In genomic region chr6:134926803-134927594, GRCm38 (mm10) we compare ENCODE assay signal across 8 mouse cellular contexts. TPM values are rescaled to one million over a fixed set of nuclear protein-coding genes. Genes with fewer than 3 reads are reported as not detected.
DNase-seq lines count a peak whose midpoint lies in the region; ATAC-seq lines count a peak whose summit lies in the region.

No protein-coding gene starts in this region.

- H3K9me3 ChIP-seq in liver, embryonic 16.5 days (replicated peaks; ENCODE audit: control insufficient read depth, low read length): no peaks in the 10 kb centered on the region

- H3K36me3 ChIP-seq in liver, embryonic 16.5 days (ENCODE audit: control insufficient read depth, insufficient read depth): peaks cover 16% of the 10 kb centered on the region

- H3K27ac ChIP-seq in liver, embryonic 16.5 days (ENCODE audit: low read length): peak overlapping the region; percentile 100

- peak; percentile 12 for ATAC-seq in liver, embryonic 16.5 days (ENCODE audit: low read depth)

- under 1% methylated on average over 63 of the region's 63 CpGs for WGBS in liver, embryonic 16.5 days (ENCODE audit: insufficient replicate concordance)

- peak; percentile 67 for DNase-seq in CD4-positive helper T cell, adult 2 months (ENCODE audit: low read depth, low spot score)
- DNase-seq in adrenal gland, adult (ENCODE audit: inconsistent age in 2 of 2, low spot score in 1 of 2): peak; percentile 65 to 88
- DNase-seq in embryo, embryonic 9.5 days (ENCODE audit: extremely low spot score): peak; percentile 83
- peak; percentile 59 to 64 for DNase-seq in heart, adult 9 months (ENCODE audit: low spot score in 2 of 2)
- peak; percentile 53 for DNase-seq in kidney, adult 9 months
- DNase-seq in neural tube, embryonic 10.5 days (ENCODE audit: extremely low spot score, low spot score): peak; percentile 82
- DNase-seq in thymus, postnatal 25 days: peak; percentile 73

- H3K4me3 ChIP-seq in liver, embryonic 16.5 days (ENCODE audit: low read depth, low read length): peak overlapping the region; percentile 86

- peaks cover 37% of the 10 kb centered on the region for H3K4me1 ChIP-seq in liver, embryonic 16.5 days (ENCODE audit: control insufficient read depth, low read depth, low read length)

- peak overlapping the region; percentile 94 for H3K9ac ChIP-seq in liver, embryonic 16.5 days (ENCODE audit: low read depth, low read length)

- H3K4me2 ChIP-seq in liver, embryonic 16.5 days (ENCODE audit: low read depth, low read length): peak overlapping the region; percentile 99

- no peaks in the 10 kb centered on the region for H3K27me3 ChIP-seq in liver, embryonic 16.5 days (ENCODE audit: control insufficient read depth, insufficient read depth, low read depth, low read length)

RNA-seq across cellular contexts. Expression of gene Cdkn1b, which starts 6.8 kb away (rescaled TPM):
- polyA plus RNA-seq in liver, embryonic 16.5 days (2015; fragmentation: Nextera tagmentation; extraction: Ambion mirVana): 11.7 and 17.4 TPM in 2 replicates

RNA-seq across cellular contexts. Expression of gene Gpr19, which starts 28.6 kb away (rescaled TPM):
- polyA plus RNA-seq in liver, embryonic 16.5 days (2015; fragmentation: Nextera tagmentation; extraction: Ambion mirVana): 5.7 and 6.4 TPM in 2 replicates

RNA-seq across cellular contexts. Expression of gene Apold1, which starts 54.5 kb away (rescaled TPM):
- polyA plus RNA-seq in liver, embryonic 16.5 days (2015; fragmentation: Nextera tagmentation; extraction: Ambion mirVana): 2.0 and 2.3 TPM in 2 replicates

Comparison
In these comparisons a context has a peak if more than half of its experiments do, and no peak if none do; other contexts are left out.
1. Peak in every context shown above with its lines: DNase-seq, ATAC-seq, H3K4me3 ChIP-seq and H3K27ac ChIP-seq.